Mouse (Mus musculus) liver, embryonic 13.5 days (tissue): ENCODE data around the gene Smim1. TPM values are rescaled to one million over a fixed set of nuclear protein-coding genes. Genes with fewer than 3 reads are reported as not detected.

Source experiments
- ATAC-seq: fragments of 200-750 bp; cut with Nextera tagmentation; 2 replicates; pipeline ENCODE4 v1.8.0; 2017; ENCODE audit warnings: low read depth, mild to moderate bottlenecking, moderate number of reproducible peaks, moderate library complexity
- DNase-seq: peaks from one replicate; pipeline ENCODE4 v3.0.0; 2022
- H3K27ac ChIP-seq: fragments of 300-500 bp; sonication (generic); 2 replicates; pipeline ENCODE4 v1.5.1; 2015; ENCODE audit warnings: moderate library complexity, mild to moderate bottlenecking, inconsistent platforms
- H3K27me3 ChIP-seq: fragments of 300-500 bp; sonication (generic); 2 replicates; pipeline ENCODE4 v1.6.1; 2015; ENCODE audit warnings: mild to moderate bottlenecking, inconsistent platforms
- H3K36me3 ChIP-seq: fragments of 300-500 bp; sonication (generic); 2 replicates; pipeline ENCODE4 v1.6.1; 2015; ENCODE audit warnings: mild to moderate bottlenecking, inconsistent platforms
- H3K4me1 ChIP-seq: fragments of 300-500 bp; sonication (generic); replicated peaks from 2 replicates; pipeline ENCODE4 v1.6.1; 2015; ENCODE audit warnings: inconsistent platforms
- H3K4me2 ChIP-seq: fragments of 300-500 bp; sonication (generic); 2 replicates; pipeline ENCODE4 v1.6.1; 2015; ENCODE audit warnings: inconsistent platforms, mild to moderate bottlenecking, moderate library complexity
- H3K4me3 ChIP-seq: fragments of 300-500 bp; sonication (generic); replicated peaks from 2 replicates; pipeline ENCODE4 v1.5.1; 2015; ENCODE audit warnings: mild to moderate bottlenecking, inconsistent platforms
- H3K9ac ChIP-seq: fragments of 300-500 bp; sonication (generic); 2 replicates; pipeline ENCODE4 v1.6.1; 2015; ENCODE audit warnings: mild to moderate bottlenecking, inconsistent platforms
- H3K9me3 ChIP-seq: fragments of 300-500 bp; sonication (generic); replicated peaks from 2 replicates; pipeline ENCODE4 v1.6.1; 2016; ENCODE audit warnings: inconsistent platforms
- WGBS: fragments of 180-500 bp; shearing (Covaris S2); methylation state at CpG from one replicate; pipeline ENCODE4 v1.1.7; 2015; ENCODE audit not compliant: insufficient replicate concordance; 5-methylcytosine and 5-hydroxymethylcytosine counted together
- polyA plus RNA-seq: library from polyadenylated mRNA; unstranded; fragments of >200 nt; fragmentation: Nextera tagmentation; extraction: Ambion mirVana; gene quantifications from 2 replicates; pipeline ENCODE4 v1.2.1, GENCODE M21; 2015

Gene Smim1
- 327 and 398 TPM in 2 replicates for polyA plus RNA-seq

GRCm38 (mm10) chr4:154025641-154026440 is at the start of gene Smim1:
Smim1 (minus strand) TSS chr4:154026230.
- Histone ChIP-seq H3K4me3 (peak within 1 kb of the TSS; percentile 80), H3K9me3 (no peaks in the 10 kb centered on the region), H3K36me3 (peaks cover 41% of the 10 kb centered on the region), H3K27me3 (no peaks in the 10 kb centered on the region), H3K4me2 (peak within 1 kb of the TSS; percentile 79), H3K27ac (peak within 1 kb of the TSS; percentile 99), H3K9ac (peak within 1 kb of the TSS; percentile 91), H3K4me1 (peaks cover 70% of the 10 kb centered on the region)
- WGBS = under 1% methylated on average over 33 of the region's 33 CpGs
- ATAC-seq = peak; percentile 61
- peak; percentile 86 for DNase-seq

DNA sequence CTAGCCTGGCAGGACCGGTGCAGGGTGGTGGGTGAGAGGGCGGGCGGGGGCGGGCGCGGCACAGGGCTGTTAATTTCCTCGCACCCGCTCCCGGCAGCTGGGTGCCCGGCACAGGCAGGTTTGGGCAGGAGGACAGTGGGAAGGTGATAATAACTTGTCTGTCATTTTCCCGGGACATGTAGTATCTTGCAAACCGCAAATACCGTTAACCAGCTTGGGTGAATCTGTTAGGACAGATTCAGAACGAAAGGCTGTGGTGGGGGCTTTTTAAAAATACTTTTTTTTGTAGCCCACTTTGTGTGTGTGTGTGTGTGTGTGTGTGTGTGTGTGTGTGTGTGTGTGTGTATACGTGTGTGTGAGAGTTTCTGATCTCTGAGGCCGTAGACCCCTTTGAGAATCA is 45.9 kb upstream of the Smim1 start:
- H3K27ac ChIP-seq = no peak overlapping the region
- H3K9ac ChIP-seq = no peak overlapping the region
- DNase-seq = no peak
- H3K36me3 ChIP-seq = no peaks in the 10 kb centered on the region
- ATAC-seq = no peak
- no peak overlapping the region for H3K4me3 ChIP-seq
- H3K27me3 ChIP-seq = peaks cover 37% of the 10 kb centered on the region
- WGBS = 14% methylated on average over 15 of the region's 16 CpGs
- no peaks in the 10 kb centered on the region for H3K4me1 ChIP-seq
- no peaks in the 10 kb centered on the region for H3K9me3 ChIP-seq
- no peak overlapping the region for H3K4me2 ChIP-seq

DNA sequence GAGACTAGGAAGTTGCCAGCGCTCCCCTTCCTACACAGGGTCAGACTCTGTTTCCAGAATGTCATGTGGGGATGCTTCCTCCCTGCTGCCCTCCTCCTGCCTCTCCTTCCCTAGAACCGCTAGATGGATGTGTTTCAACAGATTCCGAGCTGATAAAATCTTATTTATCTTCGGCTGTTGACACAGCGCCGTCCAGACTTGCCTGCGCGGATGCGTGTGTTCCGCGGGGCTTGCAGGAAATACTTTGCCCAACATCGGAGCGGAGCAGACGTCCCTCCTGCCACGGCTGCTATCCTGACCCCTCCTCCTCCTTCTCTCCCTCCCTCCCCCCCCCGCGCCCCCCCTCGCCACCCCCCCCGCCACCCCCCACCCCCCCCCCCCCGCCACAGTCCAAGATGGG is 45.5 kb upstream of the Smim1 start:
- WGBS = 4% methylated on average over 16 of the region's 20 CpGs
- H3K36me3 ChIP-seq = no peaks in the 10 kb centered on the region
- H3K9ac ChIP-seq = no peak overlapping the region
- no peak for DNase-seq
- H3K4me1 ChIP-seq = no peaks in the 10 kb centered on the region
- no peak overlapping the region for H3K4me2 ChIP-seq
- no peak for ATAC-seq
- no peak overlapping the region for H3K4me3 ChIP-seq
- no peak overlapping the region for H3K27ac ChIP-seq
- H3K27me3 ChIP-seq = peaks cover 37% of the 10 kb centered on the region
- no peaks in the 10 kb centered on the region for H3K9me3 ChIP-seq

- no peak overlapping the region for H3K9ac ChIP-seq
These were observed 44.9 kb upstream of the Smim1 start for GRCm38 (mm10) chr4:154070896-154071295.

DNA sequence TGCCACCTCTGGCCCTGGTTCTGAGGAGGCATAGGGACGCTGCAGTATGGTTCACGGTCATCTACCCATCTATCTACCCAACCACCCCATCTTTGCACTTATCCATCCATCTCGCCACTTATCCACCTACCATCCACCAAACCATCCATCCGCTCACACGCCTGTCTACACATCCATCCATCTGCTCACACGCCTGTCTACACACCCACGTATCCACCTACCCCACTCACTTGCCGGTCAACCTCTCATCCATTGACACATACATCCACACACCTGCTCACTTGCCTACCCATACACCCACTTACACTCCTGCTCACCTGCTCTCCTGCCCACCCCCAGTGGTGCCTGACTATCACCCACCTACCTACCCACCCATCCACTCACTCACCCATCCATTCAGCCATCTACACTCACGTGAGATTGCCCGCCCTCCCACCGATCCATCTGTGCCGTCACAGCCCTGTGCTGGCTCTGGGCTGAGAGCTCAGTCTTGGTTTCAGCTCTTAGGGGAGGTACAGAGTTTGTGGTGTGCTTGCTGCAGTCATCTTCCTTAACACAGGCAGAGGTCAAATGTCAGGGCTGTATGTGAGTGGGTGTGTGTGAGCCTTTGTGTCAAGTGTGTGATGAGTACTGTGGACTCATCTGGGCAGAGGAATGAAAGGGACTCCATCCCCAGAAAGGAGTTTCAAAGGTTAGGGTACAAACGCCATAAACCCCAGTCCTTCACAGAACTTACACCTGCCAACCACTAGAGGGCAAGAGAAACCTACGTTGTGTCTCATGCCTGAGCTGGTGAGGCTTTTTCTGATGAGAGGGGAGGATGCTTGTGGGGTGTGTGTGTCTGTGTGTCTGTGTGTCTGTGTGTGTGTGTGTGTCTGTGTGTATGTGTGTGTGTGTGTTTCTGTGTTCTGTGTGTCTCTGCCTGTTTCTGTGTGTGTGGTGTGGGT is 39.1 kb upstream of the Smim1 start:
- WGBS = 49% methylated on average over 14 of the region's 14 CpGs
- ATAC-seq = peak; percentile 35
- no peaks in the 10 kb centered on the region for H3K36me3 ChIP-seq
- H3K27ac ChIP-seq = no peak overlapping the region
- no peak overlapping the region for H3K9ac ChIP-seq
- H3K27me3 ChIP-seq = 0 out of 2 replicates have a peak, but pooled peaks cover 13% of the 10 kb centered on the region
- no peak for DNase-seq
- H3K4me2 ChIP-seq = no peak overlapping the region
- no peak overlapping the region for H3K4me3 ChIP-seq
- H3K4me1 ChIP-seq = no peaks in the 10 kb centered on the region
- no peaks in the 10 kb centered on the region for H3K9me3 ChIP-seq

More at GRCm38 (mm10) chr4:154070896-154071295, 44.9 kb upstream of the Smim1 start:
- under 1% methylated on average over 5 of the region's 5 CpGs for WGBS
- DNase-seq (peak; percentile 21), ATAC-seq (peak; percentile 19; the same call in 1 of the 2 replicates)
- no peak overlapping the region for H3K4me3 ChIP-seq
- peaks cover 37% of the 10 kb centered on the region for H3K27me3 ChIP-seq
- no peaks in the 10 kb centered on the region for H3K4me1 ChIP-seq
- no peak overlapping the region for H3K27ac ChIP-seq
- no peaks in the 10 kb centered on the region for H3K9me3 ChIP-seq
- no peak overlapping the region for H3K4me2 ChIP-seq
- H3K36me3 ChIP-seq = no peaks in the 10 kb centered on the region

DNA sequence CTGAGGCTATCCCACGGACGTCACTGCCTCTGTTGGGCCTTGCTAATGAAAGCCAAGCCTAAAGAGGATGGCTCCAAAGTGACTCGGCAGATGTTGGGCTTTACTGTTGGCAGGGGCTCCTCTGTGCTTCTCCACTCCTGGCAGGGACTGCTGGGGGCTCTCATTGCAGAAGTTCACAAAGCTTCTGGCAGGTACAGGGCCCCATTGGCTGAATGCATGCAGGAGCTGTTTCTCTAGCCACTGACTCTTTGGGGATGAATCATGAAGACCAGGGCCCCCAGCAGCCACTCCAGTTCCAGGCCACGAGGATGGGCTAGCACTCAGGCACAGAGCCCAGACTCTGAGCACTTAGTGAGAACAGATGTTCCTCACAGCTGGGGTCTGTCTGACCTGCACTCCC is 31.7 kb upstream of the Smim1 start:
- Histone ChIP-seq H3K9ac (no peak overlapping the region), H3K4me2 (no peak overlapping the region), H3K4me3 (no peak overlapping the region), H3K27ac (no peak overlapping the region), H3K27me3 (0 out of 2 replicates have a peak, but pooled peaks cover 4% of the 10 kb centered on the region), H3K9me3 (no peaks in the 10 kb centered on the region), H3K4me1 (no peaks in the 10 kb centered on the region), H3K36me3 (no peaks in the 10 kb centered on the region)
- ATAC-seq (no peak), DNase-seq (no peak)
- 41% methylated on average over 4 of the region's 4 CpGs for WGBS

GRCm38 (mm10) chr4:154056661-154057060 is 30.6 kb upstream of the Smim1 start:
- 0 out of 2 replicates have a peak, but pooled peaks cover 4% of the 10 kb centered on the region for H3K27me3 ChIP-seq
- 42% methylated on average over 2 of the region's 2 CpGs for WGBS

DNA sequence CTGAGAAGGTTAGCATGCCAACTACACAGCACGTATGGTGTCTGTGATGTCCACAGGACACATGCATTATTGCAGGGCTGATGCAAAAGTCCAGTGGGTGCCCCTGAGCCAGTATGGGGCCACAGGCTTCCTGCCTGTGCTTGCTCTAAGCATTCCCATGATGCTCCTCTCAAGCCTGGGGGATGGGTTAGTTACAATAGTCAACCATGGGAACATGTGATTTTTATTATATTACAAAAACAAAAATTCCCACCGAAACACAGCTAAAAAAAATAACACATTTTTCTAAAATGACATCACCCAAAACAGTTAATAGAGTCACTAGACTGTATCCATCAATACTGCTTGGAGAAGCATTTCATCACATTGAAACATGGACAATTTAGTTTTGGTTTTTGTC is 30.0 kb upstream of the Smim1 start:
- Histone ChIP-seq H3K4me3 (no peak overlapping the region), H3K9me3 (no peaks in the 10 kb centered on the region), H3K9ac (no peak overlapping the region), H3K27me3 (no peaks in the 10 kb centered on the region), H3K4me2 (no peak overlapping the region), H3K27ac (no peak overlapping the region), H3K4me1 (no peaks in the 10 kb centered on the region), H3K36me3 (no peaks in the 10 kb centered on the region)
- WGBS = 47% methylated on average over 2 of the region's 2 CpGs
- DNase-seq = no peak
- ATAC-seq = no peak

More at GRCm38 (mm10) chr4:154056661-154057060, 30.6 kb upstream of the Smim1 start:
- DNase-seq (no peak), ATAC-seq (no peak)
- no peak overlapping the region for H3K4me3 ChIP-seq
- H3K4me2 ChIP-seq = no peak overlapping the region
- no peaks in the 10 kb centered on the region for H3K4me1 ChIP-seq
- no peak overlapping the region for H3K9ac ChIP-seq
- no peaks in the 10 kb centered on the region for H3K36me3 ChIP-seq
- no peaks in the 10 kb centered on the region for H3K9me3 ChIP-seq
- no peak overlapping the region for H3K27ac ChIP-seq

DNA sequence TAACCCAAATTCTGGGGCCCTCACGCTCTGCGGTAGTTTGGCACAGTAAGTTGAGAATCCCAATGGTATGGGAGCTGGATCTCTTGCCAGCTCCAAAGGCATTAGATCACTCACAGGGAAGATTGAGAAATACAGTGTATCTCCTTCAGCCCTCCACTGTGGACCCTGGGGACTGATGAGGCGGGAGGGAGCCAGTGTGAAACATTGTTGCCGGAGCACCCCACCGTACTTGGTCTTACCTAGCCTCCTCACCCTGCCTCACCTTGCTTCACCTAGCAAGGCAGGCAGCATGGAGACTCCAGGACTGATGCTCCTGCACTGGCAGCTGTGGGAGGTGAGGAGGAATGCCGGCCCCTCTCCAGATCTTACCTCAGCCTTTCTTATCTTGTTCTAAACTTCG is 29.5 kb upstream of the Smim1 start:
- H3K27me3 ChIP-seq = no peaks in the 10 kb centered on the region
- ATAC-seq (no peak), DNase-seq (no peak)
- no peaks in the 10 kb centered on the region for H3K36me3 ChIP-seq
- no peaks in the 10 kb centered on the region for H3K4me1 ChIP-seq
- no peak overlapping the region for H3K4me3 ChIP-seq
- WGBS = 73% methylated on average over 7 of the region's 7 CpGs
- no peak overlapping the region for H3K9ac ChIP-seq
- H3K4me2 ChIP-seq = no peak overlapping the region
- no peak overlapping the region for H3K27ac ChIP-seq
- no peaks in the 10 kb centered on the region for H3K9me3 ChIP-seq

GRCm38 (mm10) chr4:154053065-154053464 is 27.0 kb upstream of the Smim1 start:
- Histone ChIP-seq H3K4me2 (no peak overlapping the region), H3K27ac (no peak overlapping the region), H3K4me3 (no peak overlapping the region), H3K36me3 (no peaks in the 10 kb centered on the region), H3K9ac (no peak overlapping the region), H3K9me3 (no peaks in the 10 kb centered on the region), H3K4me1 (no peaks in the 10 kb centered on the region), H3K27me3 (no peaks in the 10 kb centered on the region)
- no peak for ATAC-seq
- no peak for DNase-seq
- 47% methylated on average over 4 of the region's 4 CpGs for whole genome bisulfite sequencing

DNA sequence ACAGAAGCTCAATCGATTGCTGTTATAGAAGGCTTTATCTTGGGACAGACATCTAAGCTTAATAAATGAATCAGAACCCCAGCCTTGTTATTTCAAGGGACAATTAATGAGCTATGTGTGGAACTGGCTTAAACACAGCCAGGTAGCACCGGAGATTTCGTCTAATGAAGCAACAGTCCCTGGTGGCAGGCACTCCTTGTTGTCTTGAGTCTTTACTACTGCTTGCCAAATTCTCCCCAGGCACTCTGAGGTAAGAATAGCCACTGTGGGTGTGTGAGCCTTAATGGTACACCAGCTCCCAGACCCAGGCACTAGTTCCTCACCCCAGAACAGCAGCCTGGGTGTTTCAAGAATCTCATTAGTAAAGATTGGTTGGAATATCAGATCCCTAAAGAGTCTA is 25.4 kb upstream of the Smim1 start:
- no peaks in the 10 kb centered on the region for H3K4me1 ChIP-seq
- H3K9ac ChIP-seq = no peak overlapping the region
- no peaks in the 10 kb centered on the region for H3K9me3 ChIP-seq
- ATAC-seq (no peak), DNase-seq (no peak)
- no peaks in the 10 kb centered on the region for H3K36me3 ChIP-seq
- no peak overlapping the region for H3K4me2 ChIP-seq
- H3K27me3 ChIP-seq = no peaks in the 10 kb centered on the region
- H3K4me3 ChIP-seq = no peak overlapping the region
- no peak overlapping the region for H3K27ac ChIP-seq
- WGBS = 78% methylated on average over 3 of the region's 3 CpGs
